Mouse (Mus musculus): ENCODE measurements around the gene Rfc5.
"Not testable (repeated sequence)": the region's sequence is repeated elsewhere in the genome, so short reads cannot be mapped to it uniquely, and the experiment has no call there.

- TF ChIP-seq POLR2A (IDR thresholded peaks at IDR 0.05; ENCODE audit: insufficient read depth, low read depth, low read length); CTCF (IDR thresholded peaks at IDR 0.05); EP300 (IDR thresholded peaks at IDR 0.05; ENCODE audit: insufficient read depth, low read depth, low read length): not testable (repeated sequence)
These were observed 11.1 kb downstream of the Rfc5 start for GRCm38 (mm10) chr5:117377731-117378130.
